Mouse (Mus musculus) embryonic facial prominence, embryonic 10.5 days (tissue): ENCODE data around the gene Poc1b. TPM values are rescaled to one million over a fixed set of nuclear protein-coding genes. Genes with fewer than 3 reads are reported as not detected.

Experiments used
- DNase-seq: peaks from one replicate; pipeline ENCODE4 v3.0.0-alpha.2; 2017; ENCODE audit warnings: low spot score
- H3K27ac ChIP-seq: fragments of 300-500 bp; sonication (generic); replicated peaks from 2 replicates; pipeline ENCODE4 v1.5.1; 2016; ENCODE audit warnings: mild to moderate bottlenecking
- H3K27me3 ChIP-seq: fragments of 300-500 bp; sonication (generic); replicated peaks from 2 replicates; pipeline ENCODE4 v1.6.1; 2016; ENCODE audit warnings: low read depth, mild to moderate bottlenecking; ENCODE audit not compliant: poor library complexity, severe bottlenecking
- H3K36me3 ChIP-seq: fragments of 300-500 bp; sonication (generic); replicated peaks from 2 replicates; pipeline ENCODE4 v1.6.1; 2016; ENCODE audit warnings: mild to moderate bottlenecking, moderate library complexity
- H3K4me1 ChIP-seq: fragments of 300-500 bp; sonication (generic); 2 replicates; pipeline ENCODE4 v1.6.1; 2016
- H3K4me3 ChIP-seq: fragments of 300-500 bp; sonication (generic); 2 replicates; pipeline ENCODE4 v1.5.1; 2016; ENCODE audit warnings: mild to moderate bottlenecking, moderate library complexity
- H3K9me3 ChIP-seq: fragments of 300-500 bp; sonication (generic); 2 replicates; pipeline ENCODE4 v1.6.1; 2016; ENCODE audit warnings: mild to moderate bottlenecking
- WGBS: fragments of 180-500 bp; shearing (Covaris S2); methylation state at CpG from one replicate; pipeline ENCODE4 v1.1.7; 2016; 5-methylcytosine and 5-hydroxymethylcytosine counted together
- polyA plus RNA-seq: library from polyadenylated mRNA; unstranded; fragments of >200 nt; fragmentation: Nextera tagmentation; extraction: Ambion mirVana; gene quantifications from 2 replicates; pipeline ENCODE4 v1.2.1, GENCODE M21; 2016

The Poc1b gene
- polyA plus RNA-seq, 1 experiment from 2014 or later: 32.6 TPM

DNA sequence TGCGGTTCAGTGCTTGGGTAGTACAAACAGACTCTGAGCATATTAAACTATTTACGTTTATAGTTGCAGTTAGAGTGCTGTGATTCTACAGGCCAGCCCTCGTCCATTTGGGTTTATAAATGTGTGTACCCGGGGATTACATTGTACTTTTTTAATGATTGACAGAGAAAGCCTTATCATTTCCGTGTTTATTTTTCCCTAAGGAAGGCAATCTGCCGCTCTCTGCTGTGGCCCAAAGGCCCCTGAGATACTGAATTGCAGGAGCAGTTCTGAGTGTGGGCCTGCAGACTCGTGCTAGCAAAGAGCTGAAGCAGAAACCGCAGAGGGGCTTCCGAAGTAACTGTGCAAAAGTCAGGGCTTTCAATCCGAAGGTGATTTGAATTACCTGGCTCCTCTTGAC, 11.0 kb downstream of the Poc1b start:
- Histone ChIP-seq H3K9me3 (no peaks in the 10 kb centered on the region), H3K4me1 (peaks cover 42% of the 10 kb centered on the region), H3K4me3 (no peak overlapping the region), H3K27ac (no peak overlapping the region), H3K27me3 (no peaks in the 10 kb centered on the region), H3K36me3 (no peaks in the 10 kb centered on the region)
- DNase-seq: no peak
- WGBS: 82% methylated on average over 10 of the region's 10 CpGs

DNA sequence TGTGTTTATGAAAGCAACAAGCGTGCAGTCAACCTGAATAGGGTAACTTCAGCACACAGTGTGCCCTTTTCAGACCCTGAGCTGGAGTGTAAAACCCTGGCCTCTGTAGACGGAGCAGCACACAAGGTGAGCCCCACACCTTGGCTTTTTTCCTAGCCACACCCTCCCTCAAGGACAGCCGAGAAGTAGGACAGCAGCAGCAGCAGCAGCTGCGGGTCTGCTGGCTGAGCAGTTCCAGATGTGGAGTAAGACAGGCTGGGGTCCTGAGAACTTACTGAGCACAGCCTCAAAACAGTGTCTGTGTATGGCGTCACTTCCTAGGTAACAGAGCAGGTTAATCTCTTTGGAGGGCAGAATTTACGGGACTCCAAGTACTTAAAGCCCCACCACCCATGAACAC, 11.9 kb downstream of the Poc1b start:
- DNase-seq: peak; percentile 52
- Histone ChIP-seq H3K9me3 (no peaks in the 10 kb centered on the region), H3K36me3 (no peaks in the 10 kb centered on the region), H3K27ac (no peak overlapping the region), H3K27me3 (no peaks in the 10 kb centered on the region), H3K4me1 (peaks cover 36% of the 10 kb centered on the region), H3K4me3 (no peak overlapping the region)
- 58% methylated on average over 6 of the region's 6 CpGs for WGBS

DNA sequence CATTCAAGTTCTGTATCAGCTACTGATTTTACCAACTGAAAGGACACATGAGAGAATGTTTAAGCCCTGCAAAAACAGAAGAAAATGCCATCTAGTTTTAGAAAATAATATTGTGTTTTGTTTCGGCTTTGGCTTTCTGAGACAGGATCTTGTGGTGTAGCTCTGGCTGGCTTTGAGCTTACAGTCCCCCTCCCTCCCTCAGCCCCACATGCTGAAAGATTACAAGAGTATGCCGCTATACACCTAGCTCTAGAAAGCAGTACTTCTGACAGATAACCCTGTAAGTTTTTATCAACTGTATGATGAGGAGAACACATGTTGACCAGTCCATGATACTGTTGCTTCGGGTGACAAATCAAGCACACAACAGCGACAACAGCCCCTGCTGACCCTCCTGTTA, 12.6 kb downstream of the Poc1b start:
- Histone ChIP-seq H3K4me1 (peaks cover 34% of the 10 kb centered on the region), H3K36me3 (no peaks in the 10 kb centered on the region), H3K27me3 (no peaks in the 10 kb centered on the region), H3K9me3 (no peaks in the 10 kb centered on the region), H3K4me3 (no peak overlapping the region), H3K27ac (no peak overlapping the region)
- WGBS: 89% methylated on average over 4 of the region's 4 CpGs
- DNase-seq: no peak

DNA sequence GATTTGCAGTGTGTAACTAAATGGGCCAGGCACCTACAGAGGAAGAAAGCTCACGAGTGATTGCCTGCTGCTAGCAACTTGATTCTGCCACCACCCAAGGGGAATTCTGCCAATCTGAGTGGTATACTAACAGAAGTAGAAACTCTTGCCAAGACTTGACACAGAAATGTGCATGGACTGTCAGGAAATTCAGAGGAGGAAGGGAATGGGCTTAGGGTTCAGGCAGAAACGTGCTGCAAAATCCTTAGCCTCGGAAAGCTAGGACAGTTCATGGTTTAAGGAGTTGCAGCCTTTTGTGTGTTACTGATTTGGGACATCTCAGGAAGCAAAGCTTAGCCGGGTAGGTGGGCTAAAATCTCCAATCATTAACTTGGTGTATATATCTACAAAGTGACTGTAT, 19.4 kb downstream of the Poc1b start, which contains the start of gene Phxr2:
Gene Phxr2 (minus strand): TSS at position 101 of the 400 bp plus-strand sequence.
- Histone ChIP-seq H3K9me3 (no peaks in the 10 kb centered on the region), H3K27ac (no peak within 1 kb of the TSS), H3K36me3 (peaks cover 46% of the 10 kb centered on the region), H3K27me3 (no peaks in the 10 kb centered on the region), H3K4me3 (no peak within 1 kb of the TSS), H3K4me1 (peaks cover 4% of the 10 kb centered on the region; the same call in 1 of the 2 replicates)
- 85% methylated on average over 4 of the region's 4 CpGs for WGBS
- DNase-seq: no peak

DNA sequence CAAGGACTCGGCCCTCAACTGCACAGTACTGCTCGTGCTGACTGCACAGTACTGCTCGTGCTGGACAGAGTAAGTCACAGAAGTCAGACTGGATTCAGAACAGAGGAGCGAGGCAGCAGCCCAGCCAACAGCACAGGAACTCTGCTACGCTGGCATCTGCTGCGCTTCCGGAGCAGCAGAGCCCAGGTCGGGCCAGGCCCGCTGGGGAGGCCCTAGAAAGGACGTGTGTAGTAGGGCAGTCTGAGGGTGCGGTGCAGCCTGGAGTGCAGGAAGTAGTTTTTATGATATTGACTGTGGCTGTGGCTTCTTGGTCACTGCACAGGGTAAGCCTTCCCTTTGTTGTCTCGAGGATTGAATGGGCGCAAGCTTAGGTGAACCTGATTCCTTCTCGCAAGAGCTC, 20.1 kb downstream of the Poc1b start:
- no peak overlapping the region for H3K27ac ChIP-seq
- H3K36me3 ChIP-seq: peaks cover 53% of the 10 kb centered on the region
- 94% methylated on average over 14 of the region's 14 CpGs for WGBS

DNA sequence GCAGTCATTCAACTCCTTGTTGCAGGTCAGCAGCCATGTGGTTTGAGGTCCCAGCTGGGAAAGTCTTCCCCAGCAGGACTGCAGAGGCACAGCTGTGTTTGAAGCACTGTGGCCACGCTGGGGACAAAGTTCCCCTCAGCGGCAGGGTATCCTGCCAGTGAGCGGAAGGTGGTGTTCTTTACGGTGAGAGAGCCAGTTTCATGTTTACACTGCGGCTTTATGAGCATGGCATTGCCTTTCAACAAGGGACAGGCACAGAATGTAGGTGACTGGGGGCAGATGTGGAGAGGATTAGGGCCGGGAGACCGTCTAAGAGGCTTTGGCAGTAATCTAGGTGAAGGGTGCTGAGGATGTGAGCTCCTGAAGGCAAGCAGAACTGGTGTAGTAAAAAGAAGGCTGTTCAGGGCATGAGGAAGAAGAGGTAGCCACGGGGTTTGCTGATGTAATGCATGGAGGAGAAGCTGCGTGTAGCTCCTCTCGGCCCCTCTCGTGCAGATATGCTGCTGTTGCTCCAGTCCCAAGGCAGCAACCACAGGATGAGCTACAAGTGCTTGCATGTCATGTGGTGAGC, 20.9 kb downstream of the Poc1b start:
- Histone ChIP-seq H3K4me3 (no peak overlapping the region), H3K4me1 (peaks cover 4% of the 10 kb centered on the region; the same call in 1 of the 2 replicates), H3K9me3 (no peaks in the 10 kb centered on the region), H3K27me3 (no peaks in the 10 kb centered on the region), H3K27ac (no peak overlapping the region), H3K36me3 (peaks cover 61% of the 10 kb centered on the region)
- DNase-seq: no peak
- WGBS: 84% methylated on average over 11 of the region's 11 CpGs

More for the DNA sequence above, 20.1 kb downstream of the Poc1b start:
- peaks cover 4% of the 10 kb centered on the region; the same call in 1 of the 2 replicates for H3K4me1 ChIP-seq
- no peak overlapping the region for H3K4me3 ChIP-seq
- H3K27me3 ChIP-seq: no peaks in the 10 kb centered on the region
- no peak for DNase-seq
- H3K9me3 ChIP-seq: no peaks in the 10 kb centered on the region

DNA sequence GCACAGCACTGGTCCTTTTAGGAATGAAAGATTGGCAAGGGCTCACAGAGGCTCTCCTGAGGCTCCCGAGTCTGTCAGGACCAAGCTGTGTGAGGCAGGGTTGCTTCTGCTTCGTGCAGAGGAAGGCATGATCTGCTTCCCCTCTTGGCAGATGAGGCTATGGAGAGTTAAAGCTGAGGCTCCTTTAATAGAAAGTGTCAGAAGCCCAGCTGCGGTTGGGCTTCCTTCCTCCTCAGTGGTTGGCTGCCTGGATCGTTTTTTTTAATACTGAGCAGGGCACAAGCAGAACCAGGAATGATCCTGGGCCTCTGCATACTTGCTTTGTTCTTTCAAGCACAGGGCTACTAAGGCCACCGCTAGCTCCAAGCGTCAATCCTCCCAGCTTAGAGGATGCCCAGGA, 23.8 kb downstream of the Poc1b start:
- Histone ChIP-seq H3K27ac (no peak overlapping the region), H3K36me3 (peaks cover 74% of the 10 kb centered on the region)

DNA sequence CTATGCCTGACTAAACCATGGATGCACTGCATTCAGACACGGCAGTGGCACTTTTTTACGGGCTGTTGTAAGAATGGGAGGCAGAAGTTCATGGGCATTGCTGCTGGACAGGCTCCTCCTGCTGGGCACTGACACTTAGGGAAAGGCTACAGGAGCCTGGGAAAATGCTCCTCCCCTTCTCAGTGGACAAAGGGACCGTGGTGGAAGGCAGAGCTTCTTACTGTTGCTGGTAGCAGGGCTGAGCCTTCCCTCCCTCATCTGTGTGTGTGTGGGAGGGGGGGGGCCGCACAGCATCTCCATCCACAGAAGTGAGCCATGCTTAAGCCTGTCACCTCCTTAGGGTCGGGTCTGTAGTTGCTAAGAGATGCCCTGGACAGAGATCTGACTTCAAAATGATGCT, 24.5 kb downstream of the Poc1b start:
- peaks cover 4% of the 10 kb centered on the region; the same call in 1 of the 2 replicates for H3K4me1 ChIP-seq
- peaks cover 76% of the 10 kb centered on the region for H3K36me3 ChIP-seq
- H3K9me3 ChIP-seq: no peaks in the 10 kb centered on the region
- no peak for DNase-seq
- H3K4me3 ChIP-seq: no peak overlapping the region
- H3K27ac ChIP-seq: no peak overlapping the region
- no peaks in the 10 kb centered on the region for H3K27me3 ChIP-seq
- 72% methylated on average over 5 of the region's 5 CpGs for WGBS

More for the DNA sequence above, 23.8 kb downstream of the Poc1b start:
- no peak for DNase-seq
- WGBS: 54% methylated on average over 6 of the region's 6 CpGs
- Histone ChIP-seq H3K9me3 (no peaks in the 10 kb centered on the region), H3K4me1 (peaks cover 4% of the 10 kb centered on the region; the same call in 1 of the 2 replicates), H3K27me3 (no peaks in the 10 kb centered on the region), H3K4me3 (no peak overlapping the region)

DNA sequence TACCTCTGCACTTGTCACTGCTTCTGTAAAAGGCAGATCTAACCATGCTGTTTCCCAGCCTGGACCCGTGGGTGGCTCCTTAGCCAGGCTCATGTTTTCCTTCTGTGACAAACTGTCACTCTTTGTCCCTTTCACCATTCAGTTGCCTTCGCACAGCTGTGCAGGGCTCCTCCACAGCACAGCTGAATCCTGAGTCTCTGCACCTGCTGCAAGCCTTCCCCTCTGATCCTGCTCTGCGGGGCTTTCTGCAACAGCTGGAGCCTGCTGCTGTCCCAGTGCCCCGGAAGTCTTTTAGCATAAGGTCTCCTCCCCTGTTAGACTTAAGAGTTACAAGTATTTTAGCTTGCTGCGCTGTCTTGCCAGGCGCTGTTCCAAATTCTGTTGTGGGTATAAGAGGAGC, 25.4 kb downstream of the Poc1b start:
- Histone ChIP-seq H3K4me3 (no peak overlapping the region), H3K4me1 (peaks cover 4% of the 10 kb centered on the region; the same call in 1 of the 2 replicates), H3K36me3 (peaks cover 76% of the 10 kb centered on the region), H3K27me3 (no peaks in the 10 kb centered on the region), H3K9me3 (no peaks in the 10 kb centered on the region), H3K27ac (no peak overlapping the region)
- WGBS: 82% methylated on average over 6 of the region's 6 CpGs
- no peak for DNase-seq

DNA sequence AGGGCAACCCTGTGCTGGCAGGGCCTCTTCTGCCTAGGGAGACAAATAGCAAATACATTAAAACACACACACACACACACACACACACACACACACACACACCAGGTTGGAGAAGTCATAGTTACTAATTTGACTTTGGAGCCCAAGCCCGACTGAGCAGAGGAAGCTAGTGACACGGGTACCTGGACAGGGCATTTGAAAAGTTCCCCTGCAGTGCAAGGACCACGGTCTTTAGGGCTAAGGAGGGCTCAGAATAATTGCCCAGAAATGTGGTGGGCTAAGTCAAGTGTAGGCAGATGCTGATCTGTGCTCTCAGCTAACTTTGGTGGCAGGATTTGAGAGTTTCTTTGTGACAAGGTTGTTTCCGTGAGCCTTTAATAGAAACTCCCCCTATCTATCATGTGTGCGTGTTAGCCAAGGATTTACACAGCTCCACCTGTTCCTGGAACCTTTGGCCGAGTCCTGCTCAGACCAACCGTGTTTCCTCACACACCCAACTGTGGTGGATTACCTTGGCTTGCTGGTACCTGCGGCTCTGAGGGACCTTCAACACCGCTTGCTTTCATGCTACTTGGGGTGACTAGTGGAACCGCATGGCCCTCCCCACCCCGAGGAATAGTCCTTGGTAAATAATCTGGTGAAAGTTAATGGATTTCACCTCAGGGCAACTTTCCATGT, 25.9 kb downstream of the Poc1b start:
- Histone ChIP-seq H3K27ac (no peak overlapping the region), H3K36me3 (peaks cover 73% of the 10 kb centered on the region), H3K4me3 (no peak overlapping the region), H3K9me3 (no peaks in the 10 kb centered on the region), H3K4me1 (peaks cover 4% of the 10 kb centered on the region; the same call in 1 of the 2 replicates), H3K27me3 (no peaks in the 10 kb centered on the region)
- 92% methylated on average over 11 of the region's 11 CpGs for WGBS
- no peak for DNase-seq

DNA sequence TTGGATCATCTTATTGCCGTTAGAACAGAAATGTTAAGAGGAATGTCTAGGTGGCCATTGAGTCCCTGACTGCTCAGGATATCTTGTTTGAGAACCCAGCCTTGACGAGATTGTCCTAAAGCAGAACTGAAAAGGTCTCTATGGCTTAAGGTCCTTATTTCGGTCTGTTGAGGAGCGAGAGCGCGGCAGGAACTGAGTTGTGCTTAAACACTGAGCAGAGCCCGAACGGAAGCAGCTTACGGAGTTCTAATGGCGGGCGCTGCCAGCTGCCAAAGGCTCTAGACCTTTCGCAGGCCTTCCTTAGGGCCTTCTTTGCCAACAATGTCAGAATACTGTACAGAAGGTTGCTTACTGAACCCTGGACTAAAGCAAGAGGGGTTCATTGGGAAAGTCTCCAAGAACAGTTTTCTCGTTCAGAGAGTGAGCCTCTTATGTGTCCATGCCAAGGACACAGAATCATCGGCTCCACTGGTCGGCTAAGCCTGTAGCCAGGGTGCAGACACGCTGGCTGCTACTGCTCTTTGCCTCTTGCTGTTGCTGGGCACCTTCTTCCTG, 26.6 kb downstream of the Poc1b start:
- Histone ChIP-seq H3K27me3 (no peaks in the 10 kb centered on the region), H3K27ac (no peak overlapping the region), H3K9me3 (no peaks in the 10 kb centered on the region), H3K36me3 (peaks cover 68% of the 10 kb centered on the region), H3K4me1 (peaks cover 4% of the 10 kb centered on the region; the same call in 1 of the 2 replicates), H3K4me3 (no peak overlapping the region)
- WGBS: 93% methylated on average over 16 of the region's 16 CpGs
- DNase-seq: no peak

DNA sequence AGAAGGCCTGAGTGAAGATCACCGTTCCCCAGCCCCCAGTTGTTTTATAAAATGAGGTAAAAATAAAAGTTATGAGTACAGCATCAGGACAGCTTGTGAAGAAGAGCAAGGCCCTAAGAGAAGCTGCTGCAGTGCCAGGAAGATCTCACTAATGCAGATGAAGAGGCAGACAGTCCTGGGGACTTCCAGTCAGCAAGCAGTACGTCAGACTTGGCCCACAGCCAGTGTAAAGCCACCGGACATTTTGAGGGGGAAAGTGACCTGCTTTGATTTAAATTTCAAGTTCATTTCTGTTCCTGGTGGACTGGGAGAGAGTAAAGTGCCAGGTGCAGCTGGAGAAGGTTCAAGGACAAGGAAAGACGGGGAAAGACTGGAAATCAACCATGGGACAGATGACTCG, 29.5 kb downstream of the Poc1b start:
- Histone ChIP-seq H3K27ac (no peak overlapping the region), H3K4me1 (no peaks in the 10 kb centered on the region), H3K9me3 (no peaks in the 10 kb centered on the region), H3K36me3 (peaks cover 62% of the 10 kb centered on the region), H3K27me3 (no peaks in the 10 kb centered on the region), H3K4me3 (no peak overlapping the region)
- DNase-seq: no peak
- 86% methylated on average over 5 of the region's 5 CpGs for WGBS

DNA sequence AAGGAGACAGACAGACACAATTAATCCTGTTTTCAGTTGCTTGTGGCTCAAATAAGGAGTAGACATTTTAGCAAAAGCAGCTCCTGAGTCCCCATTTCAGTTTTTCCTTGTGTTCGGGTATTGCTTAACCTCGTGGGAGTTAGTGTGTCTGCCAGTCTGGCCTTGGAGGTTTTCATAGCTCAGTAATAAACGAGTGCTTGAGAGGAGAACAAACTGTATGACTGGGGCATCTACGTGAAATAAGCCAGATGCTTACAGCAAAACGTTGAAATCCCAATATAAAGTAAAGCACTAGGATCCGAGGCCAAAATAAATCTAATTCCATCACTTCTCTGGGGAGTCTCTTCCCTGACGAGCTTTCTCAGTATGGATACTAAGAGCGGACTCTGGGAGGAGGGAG, 38.8 kb downstream of the Poc1b start:
- WGBS: 86% methylated on average over 8 of the region's 8 CpGs
- no peak for DNase-seq
- H3K36me3 ChIP-seq: peaks cover 37% of the 10 kb centered on the region

More for the DNA sequence above, 38.8 kb downstream of the Poc1b start:
- no peak overlapping the region for H3K4me3 ChIP-seq
- H3K4me1 ChIP-seq: no peaks in the 10 kb centered on the region
- no peaks in the 10 kb centered on the region for H3K9me3 ChIP-seq
- no peak overlapping the region for H3K27ac ChIP-seq
- no peaks in the 10 kb centered on the region for H3K27me3 ChIP-seq
